Mouse (Mus musculus): ENCODE data around the gene Igfbp5.
A peak's percentile ranks its signal among the peaks of the same experiment; 100 is the strongest.

DNA sequence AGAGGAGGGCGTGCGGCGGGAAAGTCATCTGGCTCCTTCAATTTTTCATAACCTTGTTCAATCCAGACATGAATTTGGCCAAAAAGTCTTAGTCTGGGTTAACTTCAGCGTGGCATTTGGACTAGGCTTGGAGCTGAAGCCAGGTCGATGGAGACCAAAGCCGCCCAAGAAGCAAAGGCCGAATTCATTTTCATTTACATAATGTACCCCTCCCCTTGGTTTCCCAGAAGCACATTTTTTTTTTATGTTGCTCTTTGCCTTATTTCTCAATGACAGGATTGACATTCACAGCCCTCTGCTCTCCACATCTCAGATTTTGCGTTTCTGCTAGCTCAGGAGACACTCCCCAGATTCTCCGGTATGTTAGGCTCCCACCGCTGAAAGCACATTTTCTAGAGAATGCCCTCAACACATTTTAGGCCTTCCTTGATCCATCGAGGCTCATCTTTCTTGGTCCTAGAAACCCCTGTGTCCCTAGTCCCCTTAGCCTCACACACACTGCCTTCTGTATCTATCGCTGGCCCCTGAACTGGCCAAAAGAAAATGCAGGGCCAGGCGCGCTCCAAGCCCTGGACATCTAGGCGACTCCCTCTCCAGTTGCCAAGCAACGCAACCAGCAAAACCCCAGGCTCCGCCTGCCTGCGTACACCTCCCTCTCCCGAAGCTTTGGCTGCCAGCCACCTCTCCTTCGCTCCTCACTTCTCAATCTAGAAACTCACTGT lies 3.9 kb downstream of the Igfbp5 start:
- no peak for TF ChIP-seq TCF12 (IDR thresholded peaks at IDR 0.05; ENCODE audit: insufficient read depth, poor library complexity, severe bottlenecking)
- TF ChIP-seq TCF3 (IDR thresholded peaks at IDR 0.05; ENCODE audit: insufficient read length, low read depth), result no peak
- no peak for TF ChIP-seq E2F4 (IDR thresholded peaks at IDR 0.05; ENCODE audit: insufficient read depth)
- no peak for TF ChIP-seq USF1 (IDR thresholded peaks at IDR 0.05; ENCODE audit: low read depth)
- no peak for TF ChIP-seq MYOG (IDR thresholded peaks at IDR 0.05; ENCODE audit: control insufficient read depth in 1 of 3, insufficient read depth in 1 of 3, insufficient read length in 2 of 3, low read depth in 2 of 3)
- TF ChIP-seq POLR2A (IDR thresholded peaks at IDR 0.05; ENCODE audit: insufficient read length, low read depth), result peak; percentile 36
